Mouse (Mus musculus) stomach, adult 2 months (tissue): ENCODE results near the gene Olfr1289. TPM values are rescaled to one million over a fixed set of nuclear protein-coding genes. Genes with fewer than 3 reads are reported as not detected.

Experiments used
- polyA plus RNA-seq: library from polyadenylated mRNA; depleted of rRNA; stranded (reverse); fragments of >200 nt; gene quantifications from 2 replicates; pipeline ENCODE4 v1.2.3, GENCODE M21; 2012; rRNA removed

The Olfr1289 gene
- not detected in 2 replicates for polyA plus RNA-seq

DNA sequence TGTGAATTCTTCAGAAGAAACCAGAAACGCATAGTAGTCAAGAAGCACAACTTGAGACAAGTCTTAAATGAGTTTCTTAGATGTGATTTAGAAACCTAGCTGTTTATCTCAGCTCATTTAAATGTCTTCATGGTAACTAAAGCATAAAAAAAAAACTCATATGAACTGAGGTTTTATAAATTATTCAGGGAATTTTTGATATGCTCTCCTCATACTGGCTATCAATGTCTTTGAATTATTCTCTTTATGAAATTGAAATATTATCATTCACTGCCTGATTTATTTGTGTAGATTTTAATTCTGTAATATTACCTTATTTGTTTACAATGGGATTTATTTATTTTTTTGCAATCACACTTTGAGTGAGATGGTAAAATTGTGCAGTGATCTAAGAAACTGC lies at the start of gene Olfr1289:
Gene Olfr1289, plus strand, starts transcription at position 301 of the 400 bp plus-strand sequence.

DNA sequence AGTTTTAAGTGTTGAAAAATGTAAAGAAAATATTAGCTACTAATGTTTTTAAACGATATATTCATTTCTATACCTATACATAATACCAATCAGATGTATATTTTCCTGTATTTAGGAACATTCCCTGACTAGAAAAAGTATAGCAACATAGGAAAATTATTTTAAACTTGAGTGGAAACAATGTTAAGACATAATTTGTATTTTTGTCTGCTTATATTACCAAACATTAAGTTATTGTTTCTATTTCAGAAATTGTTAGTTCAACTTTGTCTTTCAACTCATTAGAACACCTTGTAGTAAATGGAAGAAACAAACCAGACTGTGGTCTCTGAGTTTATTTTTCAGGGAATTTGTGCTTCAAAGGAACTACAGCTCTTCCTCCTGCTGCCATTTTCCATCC lies 31.8 kb upstream of the Olfr1289 start, which contains the start of gene Olfr1287:
Gene Olfr1287, plus strand, starts transcription at position 301 of the 400 bp plus-strand sequence.

GRCm38 (mm10) chr2:111473801-111474200 lies 6.8 kb upstream of the Olfr1289 start, which contains the start of gene Olfr1288:
Gene Olfr1288 (plus strand): TSS chr2:111474101.

GRCm38 (mm10) chr2:111493729-111494128 lies 13.1 kb downstream of the Olfr1289 start, which contains the start of gene Olfr1290:
Gene Olfr1290 (minus strand): TSS chr2:111493829.

DNA sequence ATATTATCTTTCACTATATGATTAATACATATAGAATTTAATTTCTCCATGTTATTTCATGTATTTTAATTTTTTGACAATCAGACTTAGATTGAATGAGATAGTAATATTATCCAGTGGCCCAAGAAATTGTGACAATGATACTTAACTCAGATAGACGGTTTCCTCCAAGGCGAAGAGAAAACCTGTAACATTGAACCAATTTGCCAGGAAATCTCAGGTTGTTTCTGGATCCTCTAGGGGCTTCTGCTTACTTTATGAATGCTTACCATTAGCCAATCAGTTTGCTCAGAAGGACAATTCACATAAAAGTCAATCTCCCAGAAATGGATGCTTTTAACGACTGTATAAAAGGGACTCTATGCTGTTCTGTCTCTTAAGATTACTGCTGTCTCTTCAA lies 16.3 kb downstream of the Olfr1289 start, which contains the start of gene Olfr1291-ps1:
Gene Olfr1291-ps1, plus strand, starts transcription at position 301 of the 400 bp plus-strand sequence.

DNA sequence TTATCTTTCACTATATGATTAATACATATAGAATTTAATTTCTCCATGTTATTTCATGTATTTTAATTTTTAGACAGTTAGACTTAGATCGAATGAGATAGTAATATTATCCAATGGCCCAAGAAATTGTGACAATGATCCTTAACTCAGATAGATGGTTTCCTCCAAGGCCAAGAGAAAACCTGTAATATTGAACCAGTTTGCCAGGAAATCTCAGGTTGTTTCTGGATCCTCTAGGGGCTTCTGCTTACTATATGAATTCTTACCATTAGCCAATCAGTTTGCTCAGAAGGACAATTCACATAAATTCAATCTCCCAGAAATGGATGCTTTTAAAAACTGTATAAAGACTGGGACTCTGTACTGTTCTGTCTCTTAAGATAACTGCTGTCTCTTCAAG lies 44.3 kb downstream of the Olfr1289 start, which contains the start of gene Olfr1293-ps:
Gene Olfr1293-ps, plus strand, starts transcription at position 301 of the 400 bp plus-strand sequence.

Other genes with a start within 250 kb of the Olfr1289 start
- gene Olfr1275, start 245.5 kb upstream of the Olfr1289 start, polyA plus RNA-seq: not detected in 2 replicates
- gene Olfr1276, start 226.3 kb upstream of the Olfr1289 start, polyA plus RNA-seq: not detected in 2 replicates
- gene Olfr1277, start 206.7 kb upstream of the Olfr1289 start, polyA plus RNA-seq: not detected in 2 replicates
- not detected in 2 replicates for gene Olfr1278, start 190.7 kb upstream of the Olfr1289 start, polyA plus RNA-seq
- gene Olfr1279, start 180.2 kb upstream of the Olfr1289 start, polyA plus RNA-seq: not detected in 2 replicates
- gene Olfr1280, start 166.8 kb upstream of the Olfr1289 start, polyA plus RNA-seq: not detected in 2 replicates
- not detected in 2 replicates for gene Olfr1281, start 154.3 kb upstream of the Olfr1289 start, polyA plus RNA-seq
- gene Olfr1282, start 144.7 kb upstream of the Olfr1289 start, polyA plus RNA-seq: not detected in 2 replicates
- not detected in 2 replicates for gene Olfr1283, start 114.0 kb upstream of the Olfr1289 start, polyA plus RNA-seq
- gene Olfr1284, start 105.3 kb upstream of the Olfr1289 start, polyA plus RNA-seq: not detected in 2 replicates
- gene Olfr1286, start 57.7 kb upstream of the Olfr1289 start, polyA plus RNA-seq: not detected in 2 replicates
- gene Olfr1287, start 31.7 kb upstream of the Olfr1289 start, polyA plus RNA-seq: not detected in 2 replicates
- gene Olfr1288, start 6.7 kb upstream of the Olfr1289 start, polyA plus RNA-seq: not detected in 2 replicates
- gene Olfr1290, start 13.0 kb downstream of the Olfr1289 start, polyA plus RNA-seq: not detected in 2 replicates
- not detected in 2 replicates for gene Olfr1291-ps1, start 16.4 kb downstream of the Olfr1289 start, polyA plus RNA-seq
- gene Olfr1293-ps, start 44.4 kb downstream of the Olfr1289 start, polyA plus RNA-seq: not detected in 2 replicates
- not detected in 2 replicates for gene Olfr1294, start 59.5 kb downstream of the Olfr1289 start, polyA plus RNA-seq
- gene Olfr1295, start 88.9 kb downstream of the Olfr1289 start, polyA plus RNA-seq: not detected in 2 replicates
- not detected in 2 replicates for gene Olfr1297, start 145.7 kb downstream of the Olfr1289 start, polyA plus RNA-seq
- not detected in 2 replicates for gene Olfr1298, start 168.4 kb downstream of the Olfr1289 start, polyA plus RNA-seq
- not detected in 2 replicates for gene Olfr1299, start 180.6 kb downstream of the Olfr1289 start, polyA plus RNA-seq